Mouse (Mus musculus): ENCODE results near the gene Ppp1r3c. TPM values are rescaled to one million over a fixed set of nuclear protein-coding genes. Genes with fewer than 3 reads are reported as not detected.

The Ppp1r3c gene
- total RNA-seq, 2 experiments from 2014 or later, result 493 to 680 TPM

DNA sequence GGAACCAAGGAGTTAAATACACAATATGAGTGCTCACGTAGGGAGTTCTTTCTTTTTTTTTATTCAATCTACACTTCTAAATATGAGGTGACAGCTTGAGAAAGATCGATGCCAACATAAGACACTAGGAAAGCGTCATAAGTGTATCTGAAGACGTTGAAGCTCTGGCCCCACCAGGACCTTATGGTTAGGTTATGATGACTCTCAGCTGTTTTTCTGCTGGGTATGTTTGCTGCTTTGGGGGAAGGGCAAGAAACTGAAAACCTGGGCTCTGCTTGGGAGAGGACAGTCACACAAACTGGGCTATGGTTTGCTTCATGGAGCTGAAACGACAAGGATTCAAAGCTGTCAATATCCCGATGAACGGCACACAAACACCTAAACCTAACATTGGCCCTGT lies 11.5 kb downstream of the Ppp1r3c start:
- no peak for DNase-seq (ENCODE audit: low spot score)

DNA sequence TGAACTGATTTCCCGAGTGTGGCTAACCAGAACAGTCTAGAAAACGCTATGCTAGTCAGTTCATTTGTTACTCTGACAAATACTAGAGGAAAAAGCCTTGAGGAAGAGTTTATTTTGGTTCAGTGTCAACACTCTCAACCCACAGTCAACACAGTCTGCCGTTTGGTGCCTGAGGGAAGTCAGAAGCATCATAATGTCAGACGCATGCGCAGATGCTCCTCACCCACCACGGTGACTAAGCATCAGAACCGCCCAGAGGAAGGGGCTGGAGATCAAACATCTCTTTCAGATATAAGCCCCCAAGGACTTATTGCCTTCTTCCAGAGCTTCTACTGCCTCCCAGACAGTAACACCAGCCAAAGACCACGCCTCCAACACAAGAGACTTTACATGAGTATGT lies 15.3 kb downstream of the Ppp1r3c start:
- no peak for DNase-seq (ENCODE audit: low spot score)

DNA sequence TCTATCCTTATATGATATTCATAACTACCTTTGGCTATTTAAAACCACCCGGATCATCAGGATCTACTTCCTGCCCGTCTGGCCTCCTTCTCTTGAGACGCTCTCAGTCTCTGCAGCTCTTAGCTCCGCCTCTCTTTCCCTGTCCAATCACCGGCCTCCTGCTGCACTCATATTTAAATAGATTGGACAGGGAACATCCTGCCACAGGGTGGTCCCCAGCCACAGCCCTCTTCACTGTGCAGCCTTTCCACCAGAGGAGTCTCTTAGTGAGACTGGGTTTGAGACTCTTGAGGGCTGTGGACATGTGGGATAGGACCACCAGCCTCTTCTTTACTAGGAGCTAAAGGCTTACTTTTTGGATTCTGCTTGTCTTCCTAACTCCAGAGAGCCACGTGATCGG lies 20.2 kb downstream of the Ppp1r3c start:
- no peak for DNase-seq (ENCODE audit: low spot score)

DNA sequence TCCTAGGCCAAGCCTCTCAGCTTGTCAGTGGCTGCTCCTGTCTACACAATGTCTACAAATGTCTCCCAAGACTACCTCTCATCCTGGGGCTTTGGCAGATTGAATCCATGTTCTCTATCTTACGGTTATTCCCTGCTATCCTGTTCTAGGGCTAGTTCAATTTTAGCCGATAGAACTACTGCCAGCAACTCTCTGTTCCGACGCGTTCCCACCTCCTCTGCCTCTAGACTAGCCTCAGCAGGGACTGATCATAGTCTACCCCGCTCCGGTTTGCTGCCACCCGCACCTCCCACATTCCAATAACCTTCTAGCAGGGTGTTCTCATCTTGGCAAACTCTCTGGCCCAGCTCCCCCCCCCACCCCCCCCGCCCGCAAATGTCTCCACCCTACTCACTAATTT lies 20.9 kb downstream of the Ppp1r3c start:
- no peak for DNase-seq (ENCODE audit: low spot score)

DNA sequence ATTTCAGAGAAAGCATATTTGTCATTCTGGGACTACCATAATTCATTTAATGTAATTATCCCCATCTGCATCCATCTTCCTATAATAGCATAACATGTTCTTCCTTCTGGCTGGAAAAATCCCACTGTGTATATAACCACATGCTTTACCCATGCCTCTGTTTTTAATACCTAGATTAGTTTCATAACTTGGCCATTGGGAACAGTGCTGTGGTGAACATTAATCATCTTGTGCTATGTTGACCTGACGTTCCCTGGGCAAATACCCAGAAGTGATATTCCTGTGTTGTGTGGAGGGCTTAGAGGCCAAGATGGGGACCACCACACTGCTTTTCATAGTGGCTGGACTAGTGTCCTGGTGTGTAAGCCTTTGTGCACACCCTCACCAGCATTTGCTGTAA lies 22.0 kb downstream of the Ppp1r3c start:
- DNase-seq (ENCODE audit: low spot score), result no peak

DNA sequence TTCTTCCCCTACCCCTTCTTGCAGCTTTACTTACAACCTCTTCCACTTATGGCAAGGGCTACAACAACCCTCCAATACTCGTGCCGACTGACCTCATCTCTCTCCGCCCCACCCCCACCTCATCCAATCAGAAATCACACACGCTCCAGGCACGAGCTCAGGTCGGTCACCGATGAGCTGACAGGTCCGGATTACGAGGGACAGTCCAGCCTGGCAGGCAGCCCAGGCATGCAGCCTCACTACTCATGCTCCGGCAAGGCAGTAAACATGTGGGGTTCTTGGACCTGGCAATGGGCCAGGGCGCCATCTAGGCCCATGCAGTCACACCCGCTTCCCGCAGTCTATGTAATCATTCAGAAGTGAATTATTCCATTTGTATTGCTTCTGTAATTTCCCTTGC lies 23.4 kb downstream of the Ppp1r3c start:
- no peak for DNase-seq (ENCODE audit: low spot score)

DNA sequence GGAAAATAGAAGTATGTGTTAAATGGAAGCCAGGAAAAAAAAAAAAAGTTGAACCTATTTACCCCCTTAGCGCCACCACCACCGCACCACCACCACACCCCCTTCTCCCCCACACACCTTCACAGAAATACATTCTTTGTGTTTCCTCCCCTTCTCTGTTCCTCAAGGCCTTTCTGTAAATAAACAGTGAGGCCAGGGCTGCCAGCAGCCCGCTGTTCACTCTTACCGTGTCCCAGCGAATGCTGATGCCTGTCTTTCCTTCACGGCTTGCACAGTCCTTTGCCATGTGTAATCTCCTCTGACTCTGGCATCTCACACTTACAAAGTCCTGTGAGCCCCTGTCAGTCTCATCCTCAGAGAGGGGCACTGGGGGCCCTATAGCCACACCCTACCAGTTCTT lies 30.3 kb downstream of the Ppp1r3c start:
- no peak for DNase-seq (ENCODE audit: low spot score)

DNA sequence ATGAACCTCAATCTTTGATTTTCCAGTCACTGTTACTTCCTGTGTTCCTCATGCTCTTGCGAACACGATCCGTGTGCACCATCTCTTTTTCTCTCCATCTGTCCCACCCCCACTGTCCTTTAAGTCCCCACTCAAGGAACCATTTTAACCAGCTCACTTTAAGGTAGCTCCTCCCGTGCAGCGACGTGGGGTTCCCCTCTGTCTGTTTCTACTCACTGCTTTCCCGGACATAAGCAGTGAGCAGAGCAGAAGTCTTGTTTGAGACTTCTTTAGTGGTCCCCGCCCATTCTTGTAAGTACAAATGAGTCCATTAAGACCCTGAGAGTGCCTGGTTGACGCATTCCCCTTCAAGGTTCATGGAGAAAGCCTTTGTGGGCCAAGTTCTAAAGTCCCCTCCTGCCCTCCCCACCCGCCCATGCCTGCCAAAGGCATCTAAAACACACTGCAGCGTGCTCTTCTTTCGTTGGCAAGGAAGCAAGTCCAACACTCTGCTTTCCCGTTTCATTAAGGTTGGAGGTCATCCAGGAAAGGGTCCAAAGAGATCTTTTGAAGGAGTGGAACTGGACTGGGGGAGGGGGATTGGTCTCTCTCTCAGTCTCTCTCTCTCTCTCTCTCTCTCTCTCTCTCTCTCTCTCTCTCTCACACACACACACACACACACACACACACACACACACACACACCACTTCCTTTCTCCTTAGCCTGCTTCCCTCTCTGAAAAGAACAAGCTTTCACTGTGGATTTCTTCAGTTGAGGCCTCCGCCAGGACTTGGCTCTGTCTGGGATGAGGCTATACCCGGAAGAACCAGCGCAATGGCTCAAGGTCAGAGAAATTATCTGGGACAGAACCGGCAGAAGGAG lies 30.9 kb downstream of the Ppp1r3c start:
- no peak for DNase-seq (ENCODE audit: low spot score)

DNA sequence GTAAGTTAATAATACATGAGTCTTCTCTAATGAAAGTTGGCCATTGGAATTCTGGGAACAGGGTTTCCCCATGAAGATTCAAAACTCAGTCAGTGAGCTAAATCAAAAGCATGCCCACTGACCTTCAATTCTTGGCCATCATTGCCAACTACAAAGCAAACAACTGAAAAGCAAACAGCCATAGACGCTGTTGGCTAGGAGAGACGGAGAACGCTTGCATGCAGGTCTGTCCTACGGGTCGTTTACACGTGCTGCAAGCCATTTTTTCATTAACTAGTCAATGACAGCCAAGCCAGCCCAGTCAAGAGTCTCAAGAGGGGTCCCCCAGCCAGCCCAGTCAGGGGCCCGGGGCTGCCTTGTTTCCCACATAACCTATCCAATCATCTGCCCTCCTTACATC lies 31.7 kb downstream of the Ppp1r3c start:
- DNase-seq (ENCODE audit: low spot score), result no peak

DNA sequence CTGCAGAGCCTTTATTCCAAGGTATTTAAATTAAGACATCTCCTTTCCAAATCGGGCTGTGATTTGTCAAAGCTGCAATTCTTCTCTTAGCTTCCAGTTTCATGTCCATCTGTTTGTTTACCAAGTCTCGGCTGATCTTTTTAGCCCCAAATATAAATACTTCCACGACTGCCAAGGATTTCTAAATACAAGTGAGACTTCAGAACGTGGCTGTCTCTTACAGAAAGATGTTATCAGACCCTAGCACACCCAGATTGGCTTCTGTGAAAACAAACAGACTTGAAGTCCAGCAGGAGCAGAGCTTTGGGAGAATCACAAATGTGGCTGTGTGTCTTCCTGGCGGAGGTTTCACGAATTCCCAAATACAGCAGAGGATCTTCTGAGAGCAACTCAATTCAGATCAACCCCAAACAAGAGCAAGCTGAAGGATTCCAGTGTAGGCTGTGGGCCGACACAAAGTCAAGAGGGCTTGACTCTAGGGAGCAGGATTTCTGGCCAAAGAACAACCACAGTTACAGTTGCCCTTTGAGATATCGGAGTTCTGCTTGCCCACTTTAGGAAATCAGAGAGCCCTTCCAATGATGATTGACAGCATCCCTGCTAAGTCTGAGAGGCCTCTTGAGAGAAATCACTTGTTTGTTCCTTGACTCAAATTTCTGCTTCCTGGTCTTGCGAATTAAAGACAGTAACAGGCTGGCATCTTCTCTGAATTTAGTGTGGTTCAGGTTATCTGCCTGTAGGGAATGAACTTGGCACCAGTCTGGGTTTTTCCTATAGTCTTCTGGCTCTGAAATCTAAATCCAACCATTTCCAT lies 34.4 kb downstream of the Ppp1r3c start:
- no peak for DNase-seq (ENCODE audit: low spot score)

DNA sequence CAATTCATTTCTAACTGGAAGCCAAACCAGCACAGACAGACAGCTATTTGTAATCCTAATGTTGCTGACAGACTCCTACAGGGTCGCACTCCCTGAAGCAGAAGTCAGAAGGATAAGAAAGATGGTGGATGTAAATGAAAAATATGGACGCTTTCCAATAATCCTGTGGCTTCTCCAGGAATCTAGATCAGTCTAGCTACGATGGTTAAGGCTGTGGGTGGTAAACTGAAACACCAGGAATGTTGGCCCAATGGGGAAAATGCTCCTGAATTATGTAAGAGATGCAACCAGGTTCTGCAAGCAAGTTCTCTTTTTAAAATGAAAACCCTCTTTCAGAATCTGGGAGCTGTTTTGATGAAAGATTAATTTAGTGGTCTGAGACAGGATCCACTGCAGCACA lies 35.1 kb downstream of the Ppp1r3c start:
- DNase-seq (ENCODE audit: low spot score), result no peak

DNA sequence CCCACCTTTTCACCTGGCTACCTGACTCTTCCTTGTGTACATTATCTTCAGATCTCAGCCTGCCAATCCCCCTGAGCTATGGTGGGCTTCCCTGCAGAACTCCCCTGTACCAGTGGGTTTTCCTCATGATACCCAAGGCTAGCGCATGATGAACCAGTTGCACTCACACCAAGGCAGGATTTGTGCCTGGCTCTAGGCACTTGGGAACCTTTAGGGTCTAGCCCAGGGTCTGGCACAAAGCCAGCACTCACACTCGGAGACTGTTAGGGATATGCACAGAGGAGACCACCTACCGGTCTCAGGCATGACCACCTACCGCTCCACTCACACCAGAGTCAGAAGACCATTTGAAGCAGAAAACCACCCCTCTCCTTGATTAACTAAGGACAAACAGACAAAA lies 35.5 kb downstream of the Ppp1r3c start:
- DNase-seq (ENCODE audit: low spot score), result no peak

DNA sequence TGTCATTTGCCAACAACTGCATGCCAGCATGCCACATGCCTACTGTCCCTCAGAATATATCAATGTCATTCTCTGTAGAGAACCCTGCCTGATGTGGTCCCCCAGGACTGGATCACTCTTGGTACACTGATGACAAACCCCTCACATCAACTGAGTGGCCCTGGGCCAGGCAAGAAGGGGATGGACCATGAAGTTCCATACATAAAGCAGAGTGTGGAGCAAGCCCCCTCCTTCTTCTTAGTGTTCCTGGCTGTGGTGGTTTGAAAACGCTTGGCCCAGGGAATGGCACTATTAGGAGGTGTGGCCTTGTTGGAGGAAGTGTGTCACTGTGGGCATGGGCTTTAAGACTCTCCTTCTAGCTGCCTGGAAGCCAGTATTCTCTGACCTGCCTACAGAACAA lies 37.3 kb downstream of the Ppp1r3c start:
- DNase-seq (ENCODE audit: low spot score), result no peak

DNA sequence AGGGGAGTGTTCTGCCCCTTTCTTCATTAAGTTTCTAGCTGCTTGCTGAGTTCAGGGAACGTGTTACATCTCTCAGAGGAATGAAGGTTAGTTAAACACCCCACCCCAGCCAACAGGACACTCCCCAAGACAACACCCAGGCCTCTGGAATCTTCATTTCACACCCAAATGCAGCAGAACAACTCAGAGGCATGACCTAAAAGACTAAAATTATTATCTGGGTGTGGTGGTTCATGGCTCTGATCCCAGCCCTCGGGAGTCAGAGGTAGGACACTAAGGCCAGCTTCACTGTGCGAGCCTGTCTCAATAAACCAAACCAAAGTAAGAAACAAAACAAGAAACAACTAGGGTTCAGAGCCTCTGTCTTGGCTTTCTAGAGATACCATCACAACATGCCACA lies 38.3 kb downstream of the Ppp1r3c start:
- peak; percentile 55 for DNase-seq (ENCODE audit: low spot score)

DNA sequence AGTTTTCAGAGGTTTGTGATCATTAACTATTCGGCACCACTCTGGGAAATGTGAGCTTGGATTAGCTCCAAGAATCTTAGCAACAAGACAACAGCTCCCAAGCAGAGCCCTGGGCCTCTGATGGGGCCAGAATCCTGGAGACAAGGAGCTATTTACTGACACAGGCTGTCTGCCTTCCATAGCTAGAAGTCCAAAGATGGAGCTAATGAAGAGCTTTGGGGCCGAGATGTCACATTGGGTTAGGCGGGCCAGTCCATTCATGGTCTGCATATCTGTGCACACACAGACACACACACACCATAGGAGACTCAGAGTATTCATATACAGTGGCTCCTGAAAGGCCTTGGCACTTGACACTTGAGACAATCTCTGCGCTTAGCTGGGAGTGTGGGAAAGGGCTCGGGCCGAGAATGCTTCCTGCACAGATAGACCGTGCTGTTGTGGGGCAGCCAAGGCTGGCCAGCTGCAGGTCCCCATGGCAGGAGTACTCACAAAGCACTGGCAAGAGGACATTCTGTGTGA lies 39.8 kb downstream of the Ppp1r3c start:
- DNase-seq (ENCODE audit: low spot score), result no peak

DNA sequence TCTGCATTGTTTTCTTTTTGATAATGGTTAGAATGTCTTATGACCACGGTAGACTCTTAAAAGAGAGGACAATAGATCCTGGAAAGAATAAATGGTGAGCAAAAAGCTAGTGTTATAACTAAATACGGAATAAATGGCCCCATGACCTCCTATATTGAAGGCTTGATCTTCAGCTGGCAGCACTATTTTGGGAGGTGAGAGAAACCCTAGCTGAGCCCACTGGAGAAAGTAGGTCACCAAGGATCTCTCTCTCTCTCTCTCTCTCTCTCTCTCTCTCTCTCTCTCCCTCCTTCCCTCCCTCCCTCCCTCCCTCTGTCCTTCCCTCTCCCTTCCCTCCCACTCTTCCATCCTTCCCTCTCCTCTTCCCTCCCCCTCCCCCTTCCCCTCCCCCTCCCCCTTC lies 42.9 kb downstream of the Ppp1r3c start:
- peak; percentile 55 for DNase-seq (ENCODE audit: low spot score)

DNA sequence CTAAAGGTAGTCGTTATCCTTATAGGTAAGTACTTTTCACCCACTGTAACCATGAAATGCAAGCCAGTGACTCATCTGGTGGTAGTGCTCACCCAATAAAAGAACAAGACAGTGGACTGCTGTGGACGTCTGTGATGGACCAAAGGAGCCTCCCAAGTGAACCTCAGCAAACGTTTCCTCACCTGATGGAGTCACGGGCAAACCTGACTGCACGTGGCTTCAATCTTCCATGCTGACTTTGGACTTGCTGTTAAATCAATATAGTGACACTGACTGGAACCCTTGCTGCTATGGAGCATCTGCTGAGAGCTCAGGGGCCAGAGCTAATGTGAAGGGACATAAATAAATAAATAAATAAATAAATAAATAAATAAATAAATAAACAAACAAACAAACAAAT lies 44.5 kb downstream of the Ppp1r3c start:
- DNase-seq (ENCODE audit: low spot score), result no peak

DNA sequence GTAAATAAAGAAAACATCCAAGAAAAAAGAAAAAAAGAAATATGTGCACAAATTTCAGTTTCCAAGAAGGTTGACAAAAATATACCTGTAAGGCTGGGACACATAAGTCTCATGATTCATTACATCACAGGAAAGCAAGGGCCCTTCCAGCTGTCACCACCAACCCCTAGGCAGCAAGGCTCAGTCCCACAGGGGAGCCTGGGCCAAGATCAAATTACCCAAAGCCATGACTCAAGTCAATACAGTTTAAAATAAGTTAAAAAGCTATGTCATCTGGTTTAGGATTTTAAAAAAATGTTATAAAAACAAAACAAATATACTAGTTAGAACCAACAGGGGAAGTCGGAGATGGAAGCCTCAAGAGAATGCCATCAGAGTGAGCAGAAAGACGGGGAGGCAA lies 45.2 kb downstream of the Ppp1r3c start:
- no peak for DNase-seq (ENCODE audit: low spot score)

DNA sequence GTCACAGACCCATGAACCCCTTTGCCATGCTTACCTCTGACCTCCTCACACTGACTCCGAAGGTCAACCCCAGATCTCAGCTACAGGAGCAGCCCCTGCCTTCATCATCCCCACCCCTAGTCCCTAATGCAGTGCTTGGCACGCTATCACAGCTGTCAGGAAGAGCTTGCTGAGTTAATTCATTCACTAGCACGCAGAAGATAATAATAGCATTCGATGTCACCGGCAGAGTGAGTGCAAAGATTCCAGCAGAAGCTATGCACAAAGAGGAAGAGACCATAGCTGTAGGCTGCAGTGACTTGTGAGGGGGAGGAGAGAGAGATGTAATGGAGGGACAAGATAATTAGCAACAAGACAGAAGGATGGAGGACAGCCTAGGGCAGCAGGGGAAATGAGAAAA lies 47.2 kb downstream of the Ppp1r3c start:
- peak; percentile 68 for DNase-seq (ENCODE audit: low spot score)

DNA sequence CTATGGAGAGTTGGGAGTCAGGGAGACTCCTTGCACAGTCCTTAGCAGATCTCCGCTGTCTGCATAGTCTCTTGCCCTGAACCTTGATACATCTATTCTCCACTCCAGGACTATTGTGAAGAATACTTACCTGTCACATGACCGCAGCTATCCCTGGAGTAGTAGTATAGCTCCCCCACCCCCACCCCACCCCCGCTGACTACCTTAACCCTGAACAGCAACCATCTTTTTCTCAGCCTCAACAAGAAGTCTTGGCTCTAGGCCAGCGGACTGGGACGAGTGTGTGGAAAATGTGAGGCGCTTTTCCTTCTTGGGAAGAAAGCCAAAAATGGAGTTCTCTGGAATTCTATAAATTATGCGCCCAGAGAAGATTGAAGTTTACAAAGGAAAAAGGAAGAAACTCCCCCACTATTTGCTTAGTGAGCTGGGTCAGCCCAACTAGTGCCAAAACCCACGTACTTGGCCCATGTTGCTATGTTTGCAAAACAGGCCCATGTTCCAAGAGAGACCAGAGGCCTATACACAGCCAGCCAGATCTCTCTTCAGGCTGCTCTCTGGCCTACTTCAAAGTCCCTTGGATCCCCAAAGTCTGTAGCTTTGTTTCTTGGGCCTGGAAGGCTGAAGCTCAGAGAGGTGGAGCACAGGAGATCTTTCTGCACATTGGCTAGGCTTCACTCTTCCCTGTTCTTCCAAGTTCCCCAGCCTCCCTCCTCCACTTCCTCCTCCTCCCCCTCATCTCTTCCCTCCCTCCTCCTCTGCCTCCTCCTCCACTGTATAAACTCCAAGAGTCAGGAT lies 48.4 kb downstream of the Ppp1r3c start:
- peak; percentile 79 for DNase-seq (ENCODE audit: low spot score)

DNA sequence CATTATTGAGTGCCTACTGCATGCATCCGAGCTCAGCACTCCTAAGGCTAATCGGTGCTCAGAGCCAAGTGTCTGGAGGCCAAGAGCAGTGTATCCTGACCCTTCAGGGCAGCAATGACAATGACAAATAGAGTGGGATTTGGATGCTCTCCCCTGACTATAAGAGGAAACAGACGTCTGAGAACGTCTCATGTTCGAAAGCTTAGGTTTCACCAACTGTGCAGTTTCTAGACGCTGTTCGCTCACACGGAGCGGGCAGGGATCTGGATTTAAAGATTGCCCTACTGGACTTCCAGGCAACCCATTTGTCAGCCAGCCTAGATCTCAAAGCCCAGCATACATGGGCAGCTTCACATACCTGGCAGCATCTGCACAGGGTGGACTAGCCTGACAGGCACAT lies 49.4 kb downstream of the Ppp1r3c start:
- peak; percentile 83 for DNase-seq (ENCODE audit: low spot score)

DNA sequence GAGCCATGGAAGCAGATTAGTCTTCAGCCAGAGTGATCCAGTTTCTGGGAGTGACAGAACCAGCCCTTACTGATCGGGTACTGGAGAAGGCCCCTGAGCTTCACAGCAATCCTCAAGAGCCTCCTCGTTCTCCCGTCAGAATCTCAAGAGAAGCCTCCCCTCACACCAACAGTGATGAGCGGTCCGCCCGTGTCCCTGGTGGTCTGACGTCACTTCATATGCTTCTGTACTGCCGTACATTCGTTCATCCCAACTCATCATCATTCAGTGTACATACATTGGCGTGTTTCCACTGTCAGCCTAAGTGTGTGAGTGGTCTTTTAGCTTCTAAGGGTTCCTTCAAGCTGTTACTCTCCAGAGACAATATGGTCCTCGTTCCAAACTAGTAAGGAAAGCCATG lies 50.4 kb downstream of the Ppp1r3c start:
- DNase-seq (ENCODE audit: low spot score), result no peak

Data from gastrocnemius, adult 18-20 months (tissue).